Mouse (Mus musculus) hindbrain, embryonic 13.5 days (tissue): ENCODE data around the gene Dhx36. TPM values are rescaled to one million over a fixed set of nuclear protein-coding genes. Genes with fewer than 3 reads are reported as not detected.

ENCODE experiments used
- ATAC-seq: fragments of 200-750 bp; cut with Nextera tagmentation; 2 replicates; pipeline ENCODE4 v1.8.0; 2017; ENCODE audit warnings: moderate TSS enrichment; ENCODE audit not compliant: low FRiP score
- H3K27ac ChIP-seq: fragments of 300-500 bp; sonication (generic); 2 replicates; pipeline ENCODE4 v1.5.1; 2015; ENCODE audit warnings: inconsistent platforms, mild to moderate bottlenecking, moderate library complexity
- H3K27me3 ChIP-seq: fragments of 300-500 bp; sonication (generic); 2 replicates; pipeline ENCODE4 v1.6.1; 2015; ENCODE audit warnings: mild to moderate bottlenecking, inconsistent platforms
- H3K36me3 ChIP-seq: fragments of 300-500 bp; sonication (generic); 2 replicates; pipeline ENCODE4 v1.6.1; 2015; ENCODE audit warnings: mild to moderate bottlenecking, inconsistent platforms
- H3K4me1 ChIP-seq: fragments of 300-500 bp; sonication (generic); replicated peaks from 2 replicates; pipeline ENCODE4 v1.6.1; 2015; ENCODE audit warnings: inconsistent platforms
- H3K4me2 ChIP-seq: fragments of 300-500 bp; sonication (generic); 2 replicates; pipeline ENCODE4 v1.6.1; 2015; ENCODE audit warnings: inconsistent platforms, mild to moderate bottlenecking, moderate library complexity
- H3K4me3 ChIP-seq: fragments of 300-500 bp; sonication (generic); 2 replicates; pipeline ENCODE4 v1.5.1; 2015; ENCODE audit warnings: mild to moderate bottlenecking, inconsistent platforms
- H3K9ac ChIP-seq: fragments of 300-500 bp; sonication (generic); 2 replicates; pipeline ENCODE4 v1.6.1; 2015; ENCODE audit warnings: mild to moderate bottlenecking, inconsistent platforms
- H3K9me3 ChIP-seq: fragments of 300-500 bp; sonication (generic); 2 replicates; pipeline ENCODE4 v1.6.1; 2016; ENCODE audit warnings: inconsistent platforms
- WGBS: fragments of 180-500 bp; shearing (Covaris S2); methylation state at CpG from one replicate; pipeline ENCODE4 v1.1.7; 2015; 5-methylcytosine and 5-hydroxymethylcytosine counted together
- polyA plus RNA-seq: library from polyadenylated mRNA; unstranded; fragments of >200 nt; fragmentation: Nextera tagmentation; extraction: Ambion mirVana; gene quantifications from 2 replicates; pipeline ENCODE4 v1.2.1, GENCODE M21; 2015

Gene Dhx36
- polyA plus RNA-seq, 1 experiment from 2014 or later, result 46.7 TPM

DNA sequence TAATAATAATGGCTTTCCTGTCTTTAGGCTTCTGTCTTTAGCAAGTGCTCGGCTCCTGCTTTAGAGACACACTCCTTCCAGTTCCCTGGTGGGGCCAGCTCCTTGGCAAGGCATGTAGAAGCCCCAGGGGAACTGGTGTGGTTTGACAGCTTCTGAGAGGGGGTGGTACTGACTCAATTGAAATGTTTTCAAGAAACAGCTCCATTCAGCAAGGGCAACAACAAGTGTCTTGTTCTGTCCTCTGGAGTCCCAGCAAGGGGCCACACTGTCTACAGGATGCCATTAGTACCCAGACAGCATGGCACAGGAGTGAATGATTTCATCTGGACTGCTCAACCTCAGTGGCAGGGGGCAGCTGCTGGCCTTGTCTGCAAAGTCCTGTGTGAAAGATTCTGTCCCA lies 51.0 kb downstream of the Dhx36 start:
- ATAC-seq, result peak; percentile 84
- H3K9me3 ChIP-seq, result no peaks in the 10 kb centered on the region
- peaks cover 24% of the 10 kb centered on the region for H3K4me1 ChIP-seq
- H3K27me3 ChIP-seq, result no peaks in the 10 kb centered on the region
- no peak overlapping the region for H3K9ac ChIP-seq
- H3K4me2 ChIP-seq, result no peak overlapping the region
- 10% methylated on average over 1 of the region's 1 CpGs for WGBS
- H3K27ac ChIP-seq, result peak overlapping the region; percentile 70
- peaks cover 18% of the 10 kb centered on the region for H3K36me3 ChIP-seq
- H3K4me3 ChIP-seq, result no peak overlapping the region

DNA sequence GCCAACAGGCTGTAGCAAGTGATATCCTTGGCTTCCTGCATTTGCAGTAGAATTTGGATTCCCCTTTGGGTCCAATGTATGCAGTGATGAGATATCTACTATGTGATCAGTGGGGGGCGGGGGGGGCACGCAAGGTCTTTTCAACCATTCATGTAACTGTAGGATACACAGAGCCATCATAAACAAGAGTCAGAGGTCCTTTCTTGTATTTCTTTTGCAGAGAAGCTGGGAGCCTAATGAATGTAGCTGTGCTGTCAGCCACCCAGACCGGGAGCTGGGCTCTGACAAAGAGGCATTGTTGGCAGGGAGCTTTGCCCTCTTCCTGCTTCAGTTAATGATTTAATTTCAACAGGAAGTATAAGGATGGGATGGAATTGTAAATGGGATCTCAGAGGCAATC lies 52.7 kb downstream of the Dhx36 start:
- Histone ChIP-seq H3K4me2 (0 out of 2 replicates have a peak overlapping the region, but pooled peaks have one; percentile 2), H3K36me3 (0 out of 2 replicates have a peak, but pooled peaks cover under 1% of the 10 kb centered on the region), H3K4me3 (no peak overlapping the region), H3K9ac (no peak overlapping the region), H3K9me3 (no peaks in the 10 kb centered on the region), H3K27me3 (no peaks in the 10 kb centered on the region), H3K4me1 (peaks cover 24% of the 10 kb centered on the region), H3K27ac (peak overlapping the region; percentile 75)
- 16% methylated on average over 3 of the region's 3 CpGs for WGBS
- ATAC-seq, result peak; percentile 33; the same call in 1 of the 2 replicates

DNA sequence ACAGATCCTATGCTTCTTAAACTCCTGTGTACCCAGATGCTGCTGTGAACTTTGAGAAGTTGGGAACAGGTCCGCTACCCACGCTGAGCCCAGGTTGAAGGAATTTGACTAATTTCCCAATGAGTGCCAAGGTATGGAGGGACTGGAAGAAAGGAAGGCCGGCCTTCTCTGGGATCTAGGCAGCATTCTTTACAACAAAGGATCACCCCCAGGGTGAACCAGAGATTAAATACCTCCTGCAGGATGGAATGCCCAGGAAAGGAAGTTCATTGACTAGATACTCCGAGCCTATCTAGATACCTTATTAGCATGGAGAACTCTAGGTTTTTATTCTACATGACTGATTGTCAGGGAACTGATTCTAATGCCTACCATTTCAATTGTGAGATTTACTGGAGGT lies 53.8 kb downstream of the Dhx36 start:
- no peaks in the 10 kb centered on the region for H3K27me3 ChIP-seq
- whole genome bisulfite sequencing, result 48% methylated on average over 4 of the region's 4 CpGs
- 0 out of 2 replicates have a peak overlapping the region, but pooled peaks have one; percentile 75 for H3K27ac ChIP-seq
- H3K4me1 ChIP-seq, result peaks cover 24% of the 10 kb centered on the region
- H3K4me2 ChIP-seq, result no peak overlapping the region
- H3K9me3 ChIP-seq, result no peaks in the 10 kb centered on the region
- no peak overlapping the region for H3K4me3 ChIP-seq
- H3K9ac ChIP-seq, result no peak overlapping the region
- H3K36me3 ChIP-seq, result 0 out of 2 replicates have a peak, but pooled peaks cover 4% of the 10 kb centered on the region
- no peak for ATAC-seq

DNA sequence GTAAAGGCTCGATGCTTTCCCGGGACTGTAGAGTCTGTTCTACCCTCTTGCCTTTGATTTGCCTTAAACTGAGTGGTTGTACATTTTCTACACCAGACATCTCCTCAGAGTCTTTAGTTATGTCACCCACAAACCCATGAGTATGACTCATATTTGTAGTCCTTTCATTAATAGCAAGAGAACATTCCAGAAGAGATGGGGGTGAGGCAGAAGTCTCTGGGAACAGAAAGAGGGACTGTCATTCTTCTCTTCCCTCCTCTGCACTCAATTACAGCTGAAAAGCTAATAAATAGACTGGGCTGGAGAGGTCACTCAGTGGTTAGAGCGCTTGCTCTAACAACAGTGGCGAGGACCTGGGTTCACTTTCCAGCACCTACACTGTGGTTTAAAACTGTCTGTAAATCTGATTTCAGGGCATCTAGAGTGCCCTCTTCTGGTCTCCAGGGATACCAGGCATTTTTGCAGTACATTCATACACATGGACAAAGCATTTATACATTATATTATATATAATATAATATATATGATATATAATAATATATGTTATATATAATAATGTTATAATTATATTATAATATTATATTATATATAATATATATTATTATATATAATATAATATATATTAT lies 56.8 kb downstream of the Dhx36 start:
- ATAC-seq, result no peak
- no peaks in the 10 kb centered on the region for H3K9me3 ChIP-seq
- H3K4me1 ChIP-seq, result peaks cover 9% of the 10 kb centered on the region
- H3K36me3 ChIP-seq, result 0 out of 2 replicates have a peak, but pooled peaks cover 4% of the 10 kb centered on the region
- H3K9ac ChIP-seq, result no peak overlapping the region
- no peak overlapping the region for H3K27ac ChIP-seq
- 94% methylated on average over 4 of the region's 4 CpGs for WGBS
- H3K4me2 ChIP-seq, result no peak overlapping the region
- no peaks in the 10 kb centered on the region for H3K27me3 ChIP-seq
- no peak overlapping the region for H3K4me3 ChIP-seq

DNA sequence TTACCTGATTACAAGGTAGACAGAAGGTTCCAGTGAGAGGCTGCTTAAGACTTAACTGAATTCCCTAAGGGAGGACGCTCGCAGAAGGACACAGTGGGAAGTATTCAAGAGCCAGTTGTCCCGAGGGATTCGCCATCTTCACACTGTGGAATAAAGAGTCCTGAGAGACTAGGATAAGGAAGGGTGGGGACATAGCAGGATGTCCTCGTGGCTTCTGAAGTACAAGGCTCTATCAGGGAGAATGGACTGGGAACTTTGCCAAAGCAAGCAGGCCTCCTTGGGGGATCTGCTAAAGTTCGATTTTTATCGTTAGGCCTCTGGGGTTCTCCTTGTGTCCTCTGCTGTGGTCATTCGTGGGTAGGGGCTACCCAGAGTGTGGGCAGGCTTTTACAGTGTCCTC lies 59.7 kb downstream of the Dhx36 start:
- H3K27me3 ChIP-seq, result no peaks in the 10 kb centered on the region
- ATAC-seq, result no peak
- no peaks in the 10 kb centered on the region for H3K9me3 ChIP-seq
- H3K9ac ChIP-seq, result no peak overlapping the region
- 71% methylated on average over 8 of the region's 8 CpGs for WGBS
- no peak overlapping the region for H3K4me3 ChIP-seq
- 0 out of 2 replicates have a peak, but pooled peaks cover 4% of the 10 kb centered on the region for H3K36me3 ChIP-seq
- no peak overlapping the region for H3K27ac ChIP-seq
- H3K4me1 ChIP-seq, result no peaks in the 10 kb centered on the region
- no peak overlapping the region for H3K4me2 ChIP-seq

DNA sequence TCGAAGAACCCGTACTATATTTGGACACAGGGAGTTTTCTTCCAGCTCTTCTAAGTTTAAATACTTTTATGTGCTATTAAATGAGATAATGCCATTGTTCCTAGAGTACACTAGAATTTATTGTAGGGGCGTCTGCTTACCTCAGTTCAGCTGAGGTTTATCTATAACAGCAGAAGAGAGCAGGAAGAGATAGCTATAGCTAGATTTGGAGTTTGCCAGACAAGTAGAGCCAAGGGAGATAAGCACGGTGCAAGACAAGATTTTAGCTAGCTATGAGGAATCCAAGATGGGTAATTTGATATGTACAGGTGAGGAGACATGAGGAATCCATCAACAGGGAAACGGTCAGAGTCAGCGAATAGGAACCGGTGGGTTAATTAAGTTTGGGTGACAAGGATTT lies 60.5 kb downstream of the Dhx36 start:
- Histone ChIP-seq H3K4me3 (no peak overlapping the region), H3K27me3 (no peaks in the 10 kb centered on the region), H3K27ac (no peak overlapping the region), H3K9ac (no peak overlapping the region), H3K9me3 (no peaks in the 10 kb centered on the region), H3K4me1 (no peaks in the 10 kb centered on the region), H3K4me2 (no peak overlapping the region), H3K36me3 (0 out of 2 replicates have a peak, but pooled peaks cover 4% of the 10 kb centered on the region)
- ATAC-seq, result no peak
- 96% methylated on average over 7 of the region's 7 CpGs for WGBS

DNA sequence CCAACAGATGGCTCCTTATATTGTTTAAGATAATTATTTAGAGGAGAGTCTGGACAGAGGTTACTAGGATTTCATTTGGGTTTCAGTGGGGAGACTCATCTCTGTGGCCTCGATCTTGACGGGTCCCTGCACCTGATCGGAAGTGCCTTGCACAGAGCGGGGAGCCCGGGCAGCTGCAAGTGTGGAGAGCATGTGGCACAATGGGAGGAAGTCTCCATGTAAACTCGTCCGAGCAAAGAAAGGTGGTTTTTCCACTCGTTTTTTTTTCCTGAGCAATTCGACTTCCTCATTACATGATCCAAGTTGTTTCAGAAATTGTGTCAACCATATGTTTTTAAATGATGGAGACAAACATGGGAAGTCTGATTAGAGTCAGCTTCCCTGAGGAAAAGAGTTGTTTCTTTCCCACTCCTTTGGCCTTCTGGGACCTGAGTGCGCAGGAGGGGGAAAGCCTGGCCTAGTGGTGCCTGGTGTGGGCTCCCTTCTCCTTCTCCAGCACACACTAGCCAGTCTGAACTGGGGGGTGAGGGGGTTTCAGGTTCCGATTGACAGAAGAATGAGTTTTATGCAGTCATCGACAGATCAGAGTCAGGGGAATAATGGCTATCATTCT lies 63.1 kb downstream of the Dhx36 start:
- Histone ChIP-seq H3K4me2 (no peak overlapping the region), H3K9ac (no peak overlapping the region), H3K4me3 (no peak overlapping the region), H3K36me3 (0 out of 2 replicates have a peak, but pooled peaks cover under 1% of the 10 kb centered on the region), H3K27ac (no peak overlapping the region), H3K9me3 (no peaks in the 10 kb centered on the region), H3K27me3 (no peaks in the 10 kb centered on the region), H3K4me1 (0 out of 2 replicates have a peak, but pooled peaks cover 4% of the 10 kb centered on the region)
- 87% methylated on average over 12 of the region's 12 CpGs for WGBS
- ATAC-seq, result no peak

DNA sequence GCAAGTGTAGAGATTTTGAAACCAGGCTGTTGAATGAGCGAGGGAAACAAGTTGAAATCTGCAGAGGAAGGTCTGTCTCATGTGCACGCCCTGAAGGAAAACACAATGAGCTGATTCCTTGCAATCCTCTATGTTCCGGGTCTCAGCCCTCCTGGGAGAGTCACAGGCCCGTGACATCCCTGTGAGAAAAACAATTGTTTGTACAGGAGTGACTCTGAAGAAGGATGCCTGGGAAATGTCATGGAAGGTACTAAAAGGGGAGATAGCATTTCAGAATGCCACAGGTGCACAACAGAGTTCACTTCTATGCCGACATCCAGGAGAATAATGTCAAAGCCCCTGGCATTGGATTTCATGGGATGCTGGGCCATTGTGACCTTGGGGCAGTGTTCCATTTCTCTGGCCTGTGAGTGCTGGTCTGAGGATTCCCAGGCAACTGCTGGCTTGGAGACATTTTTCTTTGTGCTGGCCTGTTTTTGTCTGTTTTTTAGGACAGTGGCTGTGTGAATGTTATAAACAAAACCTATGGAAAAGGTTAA lies 66.3 kb downstream of the Dhx36 start:
- Histone ChIP-seq H3K4me3 (no peak overlapping the region), H3K4me1 (0 out of 2 replicates have a peak, but pooled peaks cover 4% of the 10 kb centered on the region), H3K9ac (no peak overlapping the region), H3K27ac (no peak overlapping the region), H3K4me2 (no peak overlapping the region), H3K9me3 (no peaks in the 10 kb centered on the region), H3K27me3 (no peaks in the 10 kb centered on the region), H3K36me3 (no peaks in the 10 kb centered on the region)
- no peak for ATAC-seq
- WGBS, result 35% methylated on average over 5 of the region's 5 CpGs

DNA sequence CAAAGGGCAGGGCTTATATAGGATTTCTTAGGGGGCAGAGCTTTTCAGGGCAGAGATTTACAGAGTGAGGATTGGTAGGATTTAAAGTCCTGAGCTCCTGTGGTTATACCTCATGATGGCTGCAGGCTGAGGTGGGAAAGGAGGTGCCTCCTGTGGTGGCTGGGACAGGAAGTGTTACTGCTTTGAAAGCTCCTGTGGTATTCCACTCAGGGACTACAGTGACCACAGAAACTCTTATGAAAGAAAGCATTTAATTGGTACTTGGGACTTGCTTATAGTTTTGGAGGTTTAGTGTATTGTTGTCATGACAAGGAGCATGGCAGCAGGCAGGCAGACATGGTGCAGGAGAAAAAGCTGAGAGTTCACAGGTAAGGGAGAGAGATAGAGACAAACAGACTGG lies 70.9 kb downstream of the Dhx36 start:
- no peak for ATAC-seq
- no peak overlapping the region for H3K4me2 ChIP-seq
- no peak overlapping the region for H3K9ac ChIP-seq
- H3K4me1 ChIP-seq, result 0 out of 2 replicates have a peak, but pooled peaks cover 4% of the 10 kb centered on the region
- H3K9me3 ChIP-seq, result no peaks in the 10 kb centered on the region
- H3K27ac ChIP-seq, result no peak overlapping the region
- H3K27me3 ChIP-seq, result no peaks in the 10 kb centered on the region
- no peak overlapping the region for H3K4me3 ChIP-seq
- H3K36me3 ChIP-seq, result 0 out of 2 replicates have a peak, but pooled peaks cover 2% of the 10 kb centered on the region

DNA sequence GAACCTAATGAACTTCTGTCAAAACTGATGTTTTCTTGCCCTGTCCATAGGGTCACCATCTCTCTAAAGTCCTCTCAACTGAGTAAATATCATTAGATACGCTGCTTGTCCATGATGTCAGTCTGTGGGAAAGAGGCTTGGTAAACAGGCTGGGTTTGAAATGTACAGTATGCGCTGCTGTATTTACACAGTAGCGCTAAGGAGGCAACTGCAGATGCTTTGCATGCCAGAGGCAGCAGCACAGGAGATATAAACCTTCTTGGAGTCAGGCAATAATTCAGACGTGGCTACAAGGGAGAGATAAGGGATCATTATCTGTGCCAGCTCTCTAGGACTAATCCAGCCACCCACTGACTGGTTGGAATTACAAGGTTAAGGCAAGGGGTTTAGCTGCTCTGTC lies 73.1 kb downstream of the Dhx36 start:
- 70% methylated on average over 4 of the region's 4 CpGs for WGBS
- no peak for ATAC-seq

DNA sequence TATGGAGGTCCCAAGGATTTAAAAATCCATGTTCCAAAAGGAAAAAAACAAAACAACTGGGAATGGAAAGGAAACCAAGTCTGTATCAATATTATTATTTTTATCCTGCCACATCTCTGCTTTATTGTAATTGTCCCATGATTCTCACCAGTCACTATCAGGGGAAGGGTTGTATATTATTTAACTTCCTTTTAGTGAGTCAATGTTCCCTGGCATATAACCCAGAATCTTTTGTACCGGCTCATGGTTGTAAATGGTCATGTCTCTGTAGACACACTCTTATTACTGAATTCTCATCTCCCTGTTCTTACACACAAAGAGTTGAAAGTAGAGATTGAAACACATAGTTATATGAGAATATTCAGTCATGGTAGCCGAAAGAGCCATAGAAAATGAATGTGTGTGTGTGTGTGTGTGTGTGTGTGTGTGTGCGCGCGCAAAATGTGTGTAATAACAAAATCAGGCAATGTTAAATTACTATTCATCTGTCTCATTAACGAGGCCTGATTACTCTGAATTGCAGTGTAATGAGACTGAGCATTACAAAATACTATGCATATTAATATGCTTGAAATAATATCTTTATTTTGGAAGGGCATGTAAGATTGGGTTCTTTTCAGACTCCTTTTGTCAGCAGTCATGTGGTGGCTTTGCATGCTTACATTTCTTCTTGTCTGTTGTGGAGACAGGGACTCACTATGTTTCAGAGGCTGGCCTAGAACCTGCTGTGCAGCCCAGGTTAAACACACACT lies 88.2 kb downstream of the Dhx36 start:
- Histone ChIP-seq H3K4me2 (no peak overlapping the region), H3K9ac (no peak overlapping the region), H3K4me3 (no peak overlapping the region), H3K4me1 (no peaks in the 10 kb centered on the region), H3K27me3 (no peaks in the 10 kb centered on the region), H3K36me3 (no peaks in the 10 kb centered on the region; the same call in 1 of the 2 replicates), H3K9me3 (no peaks in the 10 kb centered on the region), H3K27ac (no peak overlapping the region)
- 86% methylated on average over 6 of the region's 6 CpGs for WGBS
- ATAC-seq, result no peak

More for the DNA sequence above, 73.1 kb downstream of the Dhx36 start:
- Histone ChIP-seq H3K4me1 (no peaks in the 10 kb centered on the region), H3K4me3 (no peak overlapping the region), H3K9ac (no peak overlapping the region), H3K27me3 (no peaks in the 10 kb centered on the region), H3K9me3 (no peaks in the 10 kb centered on the region), H3K36me3 (0 out of 2 replicates have a peak, but pooled peaks cover 7% of the 10 kb centered on the region), H3K27ac (no peak overlapping the region), H3K4me2 (no peak overlapping the region)
